Mouse (Mus musculus): ENCODE data around the gene Wipi1.

- TF ChIP-seq CTCF (IDR thresholded peaks at IDR 0.05; ENCODE audit: insufficient read depth, low read depth, low read length) = no peak
- no peak for TF ChIP-seq POLR2A (IDR thresholded peaks at IDR 0.05; ENCODE audit: insufficient read depth, low read depth, low read length)
Measured at GRCm38 (mm10) chr11:109591511-109591910, 20.3 kb downstream of the Wipi1 start.

Data from olfactory bulb, adult 2 months (tissue).